Mouse (Mus musculus) ES-Bruce4 (cell line): ENCODE results near the gene Tenm2. TPM values are rescaled to one million over a fixed set of nuclear protein-coding genes. Genes with fewer than 3 reads are reported as not detected.

Source experiments
- H3K27ac ChIP-seq: 2 replicates; pipeline ENCODE4 v1.5.1; 2012; ENCODE audit warnings: low read length, inconsistent platforms; ENCODE audit not compliant: insufficient read depth
- H3K27me3 ChIP-seq: 2 replicates; pipeline ENCODE4 v1.6.1; 2012; ENCODE audit warnings: mild to moderate bottlenecking, low read length, inconsistent platforms; ENCODE audit not compliant: control insufficient read depth, poor library complexity, insufficient read depth, severe bottlenecking
- H3K36me3 ChIP-seq: 2 replicates; pipeline ENCODE4 v1.6.1; 2012; ENCODE audit warnings: inconsistent platforms, mild to moderate bottlenecking, low read length, moderate library complexity; ENCODE audit not compliant: control insufficient read depth, poor library complexity, insufficient read depth, severe bottlenecking
- H3K4me1 ChIP-seq: one replicate; pipeline ENCODE4 v1.8.1; 2011; ENCODE audit warnings: low read length; ENCODE audit not compliant: control insufficient read depth, insufficient read depth
- H3K4me3 ChIP-seq: 2 replicates; pipeline ENCODE4 v1.5.1; 2011; ENCODE audit warnings: low read depth, mild to moderate bottlenecking, low read length
- H3K9ac ChIP-seq: 2 replicates; pipeline ENCODE4 v1.6.1; 2012; ENCODE audit warnings: low read depth, mild to moderate bottlenecking, inconsistent platforms; ENCODE audit not compliant: poor library complexity, severe bottlenecking
- H3K9me3 ChIP-seq: replicated peaks from 2 replicates; pipeline ENCODE4 v1.6.1; 2012; ENCODE audit warnings: mild to moderate bottlenecking, low read length, inconsistent platforms; ENCODE audit not compliant: control insufficient read depth, poor library complexity, insufficient read depth, severe bottlenecking
- CTCF ChIP-seq: IDR thresholded peaks from one replicate; pipeline ENCODE4 v1.8.1; 2011; ENCODE audit warnings: low read depth, low read length
- EP300 ChIP-seq: IDR thresholded peaks from 2 replicates; pipeline ENCODE4 v1.6.1; 2011; ENCODE audit warnings: low read depth, low read length; ENCODE audit not compliant: insufficient read depth
- POLR2A ChIP-seq: IDR thresholded peaks from one replicate; pipeline ENCODE4 v1.8.1; 2011; ENCODE audit warnings: low read length; ENCODE audit not compliant: insufficient read depth
- polyA plus RNA-seq: library from polyadenylated mRNA; stranded (reverse); fragments of >200 nt; gene quantifications from 2 replicates; pipeline ENCODE4 v1.2.4, GENCODE M21; 2011; ENCODE audit warnings: low read depth; ENCODE audit not compliant: missing spikeins, insufficient read depth, insufficient read length

Gene Tenm2
- polyA plus RNA-seq, 1 experiment: not detected

- H3K27ac ChIP-seq: no peak overlapping the region
- no peaks in the 10 kb centered on the region for H3K27me3 ChIP-seq
Observed at GRCm38 (mm10) chr11:35977796-35978195, 1258.0 kb downstream of the Tenm2 start.

GRCm38 (mm10) chr11:35977096-35977495, 1258.7 kb downstream of the Tenm2 start:
- TF ChIP-seq EP300: no peak
- TF ChIP-seq CTCF: no peak
- no peak for TF ChIP-seq POLR2A
- Histone ChIP-seq H3K36me3 (no peaks in the 10 kb centered on the region), H3K4me1 (peaks cover 19% of the 10 kb centered on the region), H3K9me3 (no peaks in the 10 kb centered on the region), H3K27me3 (no peaks in the 10 kb centered on the region), H3K9ac (no peak overlapping the region), H3K27ac (no peak overlapping the region), H3K4me3 (no peak overlapping the region)

More at GRCm38 (mm10) chr11:35977796-35978195, 1258.0 kb downstream of the Tenm2 start:
- H3K9me3 ChIP-seq: no peaks in the 10 kb centered on the region
- no peaks in the 10 kb centered on the region for H3K36me3 ChIP-seq
- H3K9ac ChIP-seq: no peak overlapping the region
- no peak overlapping the region for H3K4me3 ChIP-seq
- peaks cover 18% of the 10 kb centered on the region for H3K4me1 ChIP-seq
- no peak for TF ChIP-seq EP300
- TF ChIP-seq CTCF: no peak
- TF ChIP-seq POLR2A: no peak

GRCm38 (mm10) chr11:35976482-35976881, 1259.3 kb downstream of the Tenm2 start:
- Histone ChIP-seq H3K9me3 (no peaks in the 10 kb centered on the region), H3K27me3 (no peaks in the 10 kb centered on the region), H3K9ac (no peak overlapping the region), H3K27ac (no peak overlapping the region), H3K4me3 (no peak overlapping the region), H3K36me3 (no peaks in the 10 kb centered on the region), H3K4me1 (peaks cover 21% of the 10 kb centered on the region)
- no peak for TF ChIP-seq CTCF
- no peak for TF ChIP-seq POLR2A
- no peak for TF ChIP-seq EP300

- Histone ChIP-seq H3K9me3 (no peaks in the 10 kb centered on the region), H3K27ac (no peak overlapping the region), H3K4me1 (peaks cover 21% of the 10 kb centered on the region), H3K4me3 (no peak overlapping the region), H3K27me3 (no peaks in the 10 kb centered on the region), H3K36me3 (no peaks in the 10 kb centered on the region), H3K9ac (no peak overlapping the region)
- TF ChIP-seq POLR2A (no peak), EP300 (no peak), CTCF (no peak)
Observed at GRCm38 (mm10) chr11:35974632-35975450, 1260.9 kb downstream of the Tenm2 start.

GRCm38 (mm10) chr11:35973135-35973534, 1262.6 kb downstream of the Tenm2 start:
- Histone ChIP-seq H3K9me3 (no peaks in the 10 kb centered on the region), H3K27ac (no peak overlapping the region), H3K4me1 (peaks cover 21% of the 10 kb centered on the region), H3K9ac (no peak overlapping the region), H3K27me3 (no peaks in the 10 kb centered on the region), H3K36me3 (no peaks in the 10 kb centered on the region), H3K4me3 (no peak overlapping the region)
- TF ChIP-seq CTCF (no peak), POLR2A (no peak), EP300 (no peak)

- Histone ChIP-seq H3K36me3 (no peaks in the 10 kb centered on the region), H3K4me1 (peaks cover 19% of the 10 kb centered on the region), H3K9ac (no peak overlapping the region), H3K9me3 (no peaks in the 10 kb centered on the region), H3K27ac (no peak overlapping the region), H3K4me3 (no peak overlapping the region), H3K27me3 (no peaks in the 10 kb centered on the region)
- TF ChIP-seq EP300: no peak
- no peak for TF ChIP-seq CTCF
- TF ChIP-seq POLR2A: no peak
Observed at GRCm38 (mm10) chr11:35972270-35972931, 1263.4 kb downstream of the Tenm2 start.
